Mouse (Mus musculus): Measurements from ENCODE around the gene U2af2.
"Not testable (repeated sequence)": the region's sequence is repeated elsewhere in the genome, so short reads cannot be mapped to it uniquely, and the experiment has no call there.

U2af2 gene

DNA sequence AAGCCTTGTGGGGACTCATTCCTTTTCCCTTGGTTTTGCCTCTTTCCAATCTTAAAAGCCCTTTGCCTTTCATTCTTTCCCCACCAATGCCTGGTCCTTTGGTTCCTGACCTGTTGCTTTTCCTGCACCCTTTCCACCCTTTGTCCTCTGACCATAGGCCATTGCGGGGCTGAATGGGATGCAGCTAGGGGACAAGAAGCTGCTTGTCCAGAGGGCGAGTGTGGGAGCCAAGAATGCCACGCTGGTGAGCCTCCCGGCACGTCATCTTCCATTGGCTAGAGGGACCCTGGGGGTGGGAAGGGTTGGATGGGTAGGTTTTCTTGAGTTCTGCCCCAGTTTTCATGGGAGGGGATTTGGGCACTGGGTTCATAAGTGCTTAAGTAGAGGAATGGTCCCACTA, 13.0 kb downstream of the U2af2 start:
- no peak for DNase-seq (ENCODE audit: low spot score)

DNA sequence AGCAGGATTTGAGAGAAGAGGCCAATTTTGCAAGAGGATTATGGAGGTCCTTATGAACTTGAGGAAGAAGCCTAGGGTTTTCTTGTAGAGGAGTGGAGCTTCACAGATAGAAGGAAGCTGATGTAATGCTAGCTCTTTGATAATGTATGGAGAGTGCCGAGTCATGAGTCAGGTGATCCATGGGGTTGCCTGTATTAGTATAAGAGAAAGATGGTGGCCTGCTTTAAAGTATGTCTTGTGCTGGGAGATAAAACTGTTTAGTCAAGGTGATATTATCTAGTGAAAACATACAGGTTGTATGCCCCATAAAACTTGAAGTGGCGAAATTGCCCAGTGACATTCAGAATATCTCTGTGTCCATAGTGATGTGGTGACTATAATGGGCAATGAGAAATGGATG, 15.0 kb downstream of the U2af2 start:
- no peak for DNase-seq (ENCODE audit: low spot score)

DNA sequence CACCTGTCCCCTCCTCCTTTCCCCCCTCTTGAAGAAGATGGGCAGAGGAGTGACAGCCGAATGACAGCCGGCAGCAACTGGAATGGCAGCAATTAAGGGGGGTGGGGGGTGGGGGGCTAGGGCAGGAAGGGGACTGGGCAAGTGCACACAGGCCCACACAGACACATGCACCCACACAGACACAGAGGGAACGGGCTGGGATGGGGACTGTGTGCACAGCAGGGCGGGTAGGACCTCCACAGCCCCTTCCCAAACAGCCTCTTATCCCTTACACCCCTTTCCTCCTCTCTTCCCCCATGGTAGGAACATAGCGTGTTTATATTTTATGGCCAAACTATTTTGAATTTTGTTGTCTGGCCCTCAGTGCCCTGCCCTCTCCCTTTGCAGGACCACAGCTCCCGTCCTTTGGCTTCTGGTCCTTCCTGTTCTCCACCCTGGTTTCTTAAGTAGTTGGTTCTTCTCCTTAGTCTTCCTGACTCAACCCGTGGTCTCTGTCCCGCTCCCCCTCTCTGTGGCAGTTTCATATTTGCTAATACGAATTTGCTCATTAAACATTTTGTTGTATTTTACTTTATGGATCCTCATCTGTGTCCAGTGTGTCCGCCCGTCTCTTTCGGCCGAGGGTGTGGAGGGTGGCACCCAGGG, 17.5 kb downstream of the U2af2 start:
- not testable (repeated sequence) for DNase-seq (ENCODE audit: low spot score)

DNA sequence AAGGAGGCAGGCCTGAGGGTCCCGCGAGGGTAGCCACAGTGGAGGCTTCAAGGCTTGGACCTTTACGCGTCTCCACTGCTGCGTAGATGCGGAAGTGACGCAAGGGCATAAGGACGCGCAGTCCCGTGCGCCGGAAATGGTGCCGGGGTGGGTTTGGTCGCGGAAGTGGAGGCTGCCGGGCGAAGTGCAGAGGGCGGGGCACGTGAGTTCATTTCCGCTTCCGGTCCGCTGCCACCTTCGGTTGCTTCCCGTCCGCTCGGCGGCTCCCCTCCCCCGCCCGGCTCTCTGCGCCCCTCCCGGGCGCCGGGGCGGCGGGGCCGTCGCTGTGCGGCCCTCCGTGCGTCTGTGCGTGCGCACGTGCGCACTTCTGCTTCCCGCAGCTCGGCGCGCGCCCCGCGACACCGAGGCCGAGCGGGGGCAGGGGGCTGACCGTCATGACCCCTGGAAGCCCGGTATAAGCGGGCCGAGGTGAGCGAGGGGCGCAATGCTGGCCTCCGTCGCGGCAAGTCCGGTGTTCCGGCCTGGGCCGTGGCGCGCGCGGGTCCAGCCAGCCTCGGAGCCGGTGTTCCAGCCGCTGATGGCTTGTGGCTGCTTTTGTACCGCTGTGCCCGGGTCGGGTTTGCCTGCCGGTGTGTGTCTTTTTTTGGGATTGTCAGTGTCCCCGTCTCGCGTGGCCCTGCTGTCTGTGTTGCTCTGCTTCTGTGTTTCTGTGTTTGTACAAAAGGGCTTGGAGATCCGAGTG, 18.2 kb downstream of the U2af2 start, which contains the start of gene Epn1:
Gene Epn1 (plus strand): TSS at position 226 of the 742 bp plus-strand sequence.
- peak; percentile 84 for DNase-seq (ENCODE audit: low spot score)

DNA sequence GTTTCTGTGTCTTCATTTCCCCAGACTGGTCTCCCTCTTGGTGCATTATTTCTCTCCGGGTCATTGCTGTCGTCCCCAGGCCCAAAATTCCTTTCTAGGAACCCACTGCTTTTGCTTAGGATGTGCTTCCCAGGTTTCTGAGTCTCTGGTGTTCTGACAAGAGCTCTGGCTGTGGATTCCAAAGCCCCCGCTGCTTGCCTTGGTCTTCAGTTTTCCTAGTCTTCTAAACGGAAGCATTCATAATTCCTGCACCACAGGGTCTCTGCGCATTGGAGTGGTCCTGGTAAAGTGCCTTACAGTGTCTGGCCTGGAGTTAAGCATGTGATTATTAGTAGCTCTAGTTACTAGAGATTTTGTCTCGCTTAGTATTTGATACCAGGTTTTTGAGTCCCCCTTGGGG, 18.9 kb downstream of the U2af2 start:
- DNase-seq (ENCODE audit: low spot score): no peak

DNA sequence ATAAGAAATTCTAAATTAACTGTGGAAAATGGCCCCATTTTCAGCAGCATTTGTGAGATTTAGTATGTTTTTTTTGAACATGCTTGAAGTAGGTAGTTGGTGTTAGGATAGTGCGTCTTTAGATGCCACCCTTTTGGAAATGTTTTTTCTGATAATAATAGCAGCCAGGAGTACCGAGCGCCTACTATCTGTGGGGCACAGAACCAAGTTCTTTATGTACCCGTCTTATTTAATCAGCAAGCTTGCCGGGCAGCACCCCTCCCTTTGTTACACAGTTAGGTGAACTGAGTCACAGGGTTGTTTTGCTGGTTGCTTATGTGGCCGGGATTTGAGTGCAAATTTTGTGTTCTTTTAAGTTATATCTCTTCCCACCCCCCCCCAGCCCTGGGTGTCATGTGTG, 19.3 kb downstream of the U2af2 start:
- no peak for DNase-seq (ENCODE audit: low spot score)

DNA sequence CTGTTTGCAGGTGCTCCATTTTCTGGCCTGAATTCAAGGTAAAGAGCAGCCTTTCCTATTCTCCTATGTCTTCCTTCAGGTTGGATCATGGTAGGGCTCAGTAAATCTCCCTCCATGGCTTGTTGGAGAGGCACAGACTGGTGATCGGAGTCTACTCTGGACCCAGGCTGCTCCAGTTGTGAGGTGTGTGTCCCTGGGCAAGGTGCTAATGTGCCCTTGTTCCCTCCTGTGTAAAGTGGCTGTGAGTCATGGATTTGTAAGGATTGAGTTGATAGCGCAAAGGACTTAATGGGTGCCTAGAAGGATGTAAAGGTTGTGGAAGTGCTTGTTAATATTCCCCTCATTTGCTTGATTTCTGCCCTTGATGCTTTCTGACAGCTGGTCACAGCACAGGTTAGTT, 20.0 kb downstream of the U2af2 start:
- DNase-seq (ENCODE audit: low spot score): no peak

DNA sequence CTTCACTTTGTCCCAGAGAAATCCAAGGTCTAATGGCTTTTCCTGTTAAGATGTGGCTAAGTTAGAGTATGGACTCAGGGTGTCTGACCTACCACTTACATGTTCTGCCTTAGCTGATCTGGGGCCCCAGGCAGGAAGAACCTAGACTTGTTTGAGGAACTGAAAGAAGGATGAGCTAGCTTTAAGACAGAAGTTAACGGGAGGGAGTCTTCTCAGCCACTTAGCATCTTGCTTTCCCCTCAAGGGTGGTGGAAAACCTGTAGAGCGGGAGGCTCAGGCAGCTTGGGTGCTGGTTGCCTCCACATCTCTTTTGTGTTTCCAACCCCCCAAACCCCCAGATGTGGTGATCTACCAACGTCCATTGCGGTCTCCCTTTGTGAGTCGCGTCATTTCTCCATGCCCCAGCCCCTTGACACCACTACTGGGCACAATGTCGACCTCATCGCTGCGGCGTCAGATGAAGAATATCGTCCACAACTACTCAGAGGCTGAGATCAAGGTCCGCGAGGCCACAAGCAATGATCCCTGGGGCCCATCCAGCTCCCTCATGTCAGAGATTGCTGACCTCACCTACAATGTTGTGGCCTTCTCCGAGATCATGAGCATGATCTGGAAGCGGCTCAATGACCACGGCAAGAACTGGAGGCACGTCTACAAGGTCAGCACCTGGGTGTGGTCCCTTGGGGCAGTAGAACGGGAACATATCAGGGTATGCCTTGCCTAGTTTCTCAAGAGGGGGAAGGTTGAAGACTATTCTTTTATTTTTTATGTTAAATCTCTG, 21.6 kb downstream of the U2af2 start:
- no peak for DNase-seq (ENCODE audit: low spot score)

DNA sequence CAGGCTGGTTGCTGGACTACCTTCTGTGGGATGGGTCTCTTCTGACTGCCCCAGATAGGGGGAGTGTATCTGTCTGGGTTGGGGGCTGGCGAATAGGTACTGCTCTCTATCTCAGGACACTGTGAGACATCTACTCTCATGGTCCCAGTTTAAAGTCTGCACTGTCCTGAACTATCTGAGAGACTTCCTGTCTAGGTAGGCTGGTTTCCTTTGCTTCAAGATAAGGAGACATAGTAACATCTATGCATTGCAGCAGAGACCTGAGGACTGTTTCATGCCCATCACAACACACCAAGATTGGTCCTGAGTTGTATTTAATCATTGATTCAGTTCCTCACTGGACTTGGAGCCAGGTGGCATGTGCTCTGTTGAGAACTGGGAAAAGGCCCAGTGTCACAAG, 23.6 kb downstream of the U2af2 start:
- no peak for DNase-seq (ENCODE audit: low spot score)

DNA sequence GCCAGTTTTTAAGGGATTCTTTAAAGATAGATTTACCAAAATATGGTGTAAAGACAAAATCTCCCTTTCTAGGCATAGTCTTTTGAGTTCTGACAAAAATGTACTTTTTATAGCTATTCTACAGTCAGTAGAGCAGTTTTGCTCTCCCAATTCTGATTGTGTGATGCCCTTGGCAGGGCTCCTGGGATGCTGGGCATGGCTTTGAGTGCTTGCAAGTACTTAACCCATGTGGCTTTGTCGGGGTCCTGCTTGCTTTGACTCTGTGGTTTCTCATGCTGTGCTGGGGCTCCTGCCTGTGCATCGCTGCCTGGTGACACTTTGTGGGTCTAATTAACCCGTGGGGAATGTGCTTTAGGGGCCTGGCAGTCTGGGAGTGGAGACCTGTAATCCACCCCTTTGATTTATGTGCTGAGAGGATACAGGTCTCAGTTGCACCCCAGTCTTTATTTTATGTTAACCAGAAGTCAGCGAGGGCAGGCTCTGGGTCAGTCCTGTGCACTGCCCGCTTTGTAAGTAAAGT, 25.0 kb downstream of the U2af2 start:
- no peak for DNase-seq (ENCODE audit: low spot score)

DNA sequence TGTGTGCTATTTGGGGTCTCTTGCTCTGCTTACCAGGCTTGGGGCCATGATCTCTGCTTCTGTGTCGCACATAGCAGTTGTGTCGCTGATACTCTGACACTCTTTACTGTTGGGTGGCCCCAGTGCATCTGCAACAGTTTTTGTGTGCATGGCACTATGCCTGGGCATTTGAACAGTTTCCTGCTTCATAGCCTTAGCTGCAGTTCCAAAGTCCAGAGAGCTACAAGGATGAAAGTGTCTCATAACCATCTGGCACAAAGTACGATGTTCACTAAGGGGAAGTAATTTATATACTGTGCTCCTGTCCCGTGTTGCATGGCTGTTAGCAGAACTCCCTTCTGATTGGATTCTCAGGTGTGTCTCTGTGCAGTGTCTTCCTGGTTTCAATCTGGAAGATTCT, 25.9 kb downstream of the U2af2 start:
- DNase-seq (ENCODE audit: low spot score): no peak

DNA sequence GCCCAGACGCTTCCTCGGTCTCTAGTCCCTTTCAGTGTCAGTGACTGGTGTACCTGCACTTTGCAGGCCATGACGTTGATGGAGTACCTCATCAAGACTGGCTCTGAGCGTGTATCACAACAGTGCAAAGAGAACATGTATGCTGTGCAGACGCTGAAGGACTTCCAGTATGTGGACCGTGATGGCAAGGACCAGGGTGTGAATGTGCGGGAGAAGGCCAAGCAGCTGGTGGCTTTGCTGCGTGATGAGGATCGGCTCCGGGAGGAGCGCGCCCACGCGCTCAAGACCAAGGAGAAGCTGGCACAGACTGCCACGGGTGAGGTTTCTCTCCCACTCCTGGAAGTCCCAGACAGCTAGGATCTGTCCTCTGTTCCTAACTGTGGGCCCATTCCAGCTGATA, 27.9 kb downstream of the U2af2 start:
- no peak for DNase-seq (ENCODE audit: low spot score)

DNA sequence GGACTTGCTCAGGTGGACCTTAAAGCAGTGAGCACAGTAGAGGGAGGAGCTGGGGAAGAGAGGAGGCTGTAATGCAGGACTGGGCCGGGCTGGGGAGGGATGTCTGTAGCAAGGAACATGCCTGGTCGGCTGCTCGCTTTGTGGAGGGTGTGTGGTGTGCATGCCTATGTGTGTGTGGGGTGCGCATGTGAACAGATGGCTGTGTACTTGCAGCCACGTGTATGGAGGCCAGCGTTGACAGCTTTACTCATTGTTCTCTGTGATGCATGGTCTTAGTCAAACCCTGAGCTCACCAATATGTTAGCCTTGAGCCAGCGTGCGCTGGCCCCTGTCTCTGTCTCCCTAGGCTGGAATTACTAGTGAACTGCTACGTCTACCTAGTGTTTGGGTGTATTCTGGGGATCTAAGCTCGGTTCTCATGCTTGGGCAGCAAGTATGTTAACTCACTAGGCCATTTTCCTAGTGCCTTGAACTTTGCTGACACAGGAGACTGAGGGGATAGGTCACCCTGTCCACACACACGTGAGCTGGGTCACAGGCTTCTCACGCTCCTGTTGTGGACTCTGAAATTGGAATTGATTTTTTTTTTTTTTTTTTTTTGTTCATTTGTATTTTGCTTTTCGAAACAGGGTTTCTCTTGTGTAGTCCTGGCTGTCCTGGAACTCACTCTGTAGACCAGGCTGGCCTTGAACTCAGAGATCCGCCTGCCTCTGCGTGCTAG, 29.2 kb downstream of the U2af2 start:
- no peak for DNase-seq (ENCODE audit: low spot score)

DNA sequence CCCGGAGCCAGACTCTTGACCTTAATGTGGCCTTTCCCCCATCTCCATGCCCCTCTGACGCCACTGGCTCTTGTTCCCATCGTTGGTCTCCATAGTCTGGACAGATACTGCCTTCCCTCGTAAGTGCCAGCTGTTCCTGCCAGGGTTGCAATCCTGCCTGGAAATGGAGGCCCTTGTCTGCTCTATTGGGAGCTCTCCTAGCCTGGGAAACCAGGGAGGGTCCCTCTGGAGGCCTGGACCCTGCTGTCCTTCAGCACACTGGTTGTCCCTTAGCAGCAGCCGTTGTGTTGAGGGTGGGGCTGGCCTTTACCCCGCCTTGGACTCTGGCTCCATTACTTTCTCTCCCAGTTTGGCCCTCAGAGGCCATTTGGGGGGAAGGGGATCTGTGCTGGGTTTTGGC, 30.4 kb downstream of the U2af2 start:
- DNase-seq (ENCODE audit: low spot score): no peak

DNA sequence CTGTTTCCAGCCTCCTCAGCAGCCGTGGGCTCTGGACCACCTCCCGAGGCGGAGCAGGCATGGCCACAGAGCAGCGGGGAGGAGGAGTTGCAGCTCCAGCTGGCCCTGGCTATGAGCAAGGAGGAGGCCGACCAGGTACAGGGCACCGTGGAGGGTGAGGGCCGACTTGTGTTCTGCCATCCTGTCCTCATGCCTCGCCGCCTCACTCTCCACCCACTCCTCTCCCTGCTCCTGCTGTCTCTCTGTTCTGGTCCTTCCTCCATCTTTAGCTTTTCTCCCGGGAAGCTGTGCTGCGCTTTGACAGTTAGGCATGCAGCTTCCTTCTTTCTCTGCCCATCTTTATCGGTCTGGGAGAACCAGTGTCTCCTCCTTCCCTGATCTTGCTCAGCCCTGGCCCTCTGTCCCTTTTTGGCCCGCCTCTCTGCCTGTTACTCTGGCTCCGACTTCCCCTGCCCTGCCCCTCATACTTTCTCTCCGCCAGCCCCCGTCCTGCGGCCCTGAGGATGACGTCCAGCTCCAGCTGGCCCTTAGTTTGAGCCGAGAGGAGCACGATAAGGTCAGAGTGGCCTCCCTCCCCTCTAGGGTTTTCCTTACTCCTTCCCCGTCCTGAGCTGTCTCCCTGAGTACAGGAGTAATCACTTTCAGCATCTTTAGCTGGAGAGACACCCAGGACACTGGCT, 31.0 kb downstream of the U2af2 start:
- no peak for DNase-seq (ENCODE audit: low spot score)

DNA sequence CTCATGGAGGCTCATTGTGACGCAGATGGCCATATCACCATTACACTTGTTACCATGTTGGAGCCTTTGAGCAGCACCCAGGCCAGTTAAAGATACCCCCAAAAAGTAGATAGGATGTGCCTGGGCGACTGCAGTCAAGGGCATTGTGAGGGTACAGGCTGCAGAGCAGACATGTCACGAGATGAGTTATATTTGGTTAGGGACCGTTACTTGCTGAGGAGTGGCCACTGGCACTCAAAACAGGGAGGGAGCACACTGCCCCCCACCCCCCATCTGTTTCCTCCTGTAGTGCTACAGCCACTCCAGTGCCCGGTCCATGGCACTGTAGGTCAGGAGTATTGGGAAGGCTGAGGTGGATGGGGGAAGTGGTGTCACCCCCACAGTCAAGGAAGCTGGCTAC, 36.8 kb downstream of the U2af2 start:
- DNase-seq (ENCODE audit: low spot score): no peak

DNA sequence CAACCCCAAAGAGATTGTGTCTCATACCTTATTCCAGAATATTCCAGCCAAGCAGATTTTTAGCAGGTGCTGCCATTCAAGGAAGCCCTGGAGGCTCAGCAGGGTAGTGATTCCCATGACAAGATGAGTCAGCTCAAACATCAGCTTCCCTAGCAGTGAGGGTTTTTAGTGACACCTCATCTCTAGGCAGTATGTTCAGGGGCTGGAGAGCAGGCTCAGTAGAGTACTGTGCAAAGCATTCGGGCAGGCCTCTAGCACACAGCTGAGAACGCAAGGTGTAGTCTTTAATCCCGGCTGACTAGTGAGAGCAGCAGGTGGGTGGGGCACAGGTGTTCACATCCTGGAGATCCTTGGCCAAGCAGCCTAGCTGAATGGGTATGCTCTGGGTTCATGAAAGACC, 37.9 kb downstream of the U2af2 start:
- DNase-seq (ENCODE audit: low spot score): no peak

DNA sequence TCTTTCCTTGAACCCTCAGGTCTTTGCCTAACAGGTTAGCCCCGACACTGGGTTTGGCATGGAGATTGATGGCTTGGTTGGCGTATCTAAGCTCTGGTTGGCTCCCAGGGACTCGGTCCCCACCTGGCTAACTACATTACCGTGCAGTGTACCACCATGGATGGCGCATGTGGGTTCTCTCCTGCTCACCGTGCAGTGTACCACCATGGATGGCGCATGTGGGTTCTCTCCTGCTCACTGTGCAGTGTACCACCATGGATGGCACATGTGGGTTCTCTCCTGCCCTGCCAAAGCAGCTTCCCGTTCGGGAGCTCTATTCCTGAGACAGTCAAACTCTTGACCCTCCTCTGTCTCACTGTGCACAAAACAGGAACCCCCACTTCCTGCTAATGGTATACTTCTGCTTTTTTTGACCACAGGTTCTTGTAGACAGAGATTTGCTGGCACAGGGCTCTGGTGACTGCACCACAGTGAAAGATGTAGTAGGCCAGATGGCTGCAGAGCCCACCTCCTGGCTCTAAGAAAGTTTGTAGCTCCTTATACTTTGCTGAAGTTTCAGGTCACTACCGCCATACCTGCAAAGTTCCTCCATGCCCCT, 39.2 kb downstream of the U2af2 start:
- no peak for DNase-seq (ENCODE audit: low spot score)

DNA sequence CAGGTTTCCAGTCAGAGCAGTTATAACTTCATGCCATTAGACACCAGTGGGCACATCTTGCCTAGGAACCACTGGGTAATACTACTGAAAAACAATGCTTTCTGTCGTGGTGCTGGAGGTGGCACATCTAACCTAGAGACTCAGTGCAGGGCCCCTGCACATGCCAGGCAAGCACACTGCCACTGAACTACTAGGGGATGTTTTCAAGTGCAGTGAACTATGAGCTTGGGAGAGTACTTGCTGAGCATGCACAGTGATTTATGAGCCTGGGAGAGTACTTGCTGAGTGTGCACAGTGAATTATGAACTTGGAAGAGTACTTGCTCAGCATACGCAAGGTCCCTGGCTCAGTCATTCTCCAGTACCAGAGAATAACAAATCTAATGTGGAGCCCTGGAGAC, 40.6 kb downstream of the U2af2 start:
- DNase-seq (ENCODE audit: low spot score): no peak

DNA sequence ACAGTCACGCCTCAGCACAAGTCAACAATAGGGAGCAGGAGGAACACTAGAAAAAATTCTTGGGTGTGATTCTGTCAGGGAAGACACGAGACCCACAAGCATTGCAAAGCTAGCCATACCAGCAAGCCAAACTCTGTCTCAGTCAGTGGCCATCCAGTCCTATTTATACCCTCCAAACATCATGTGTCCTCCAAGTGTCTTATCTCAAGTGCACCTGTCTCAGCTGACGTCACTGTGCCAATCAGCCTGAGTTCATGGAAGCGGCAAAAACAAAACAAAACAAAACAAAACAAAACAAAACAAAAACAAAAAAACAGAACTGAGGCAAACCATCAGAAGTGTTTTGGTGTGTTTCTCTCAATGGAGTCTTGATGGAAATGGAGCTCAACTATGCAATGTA, 46.3 kb downstream of the U2af2 start:
- no peak for DNase-seq (ENCODE audit: low spot score)

DNA sequence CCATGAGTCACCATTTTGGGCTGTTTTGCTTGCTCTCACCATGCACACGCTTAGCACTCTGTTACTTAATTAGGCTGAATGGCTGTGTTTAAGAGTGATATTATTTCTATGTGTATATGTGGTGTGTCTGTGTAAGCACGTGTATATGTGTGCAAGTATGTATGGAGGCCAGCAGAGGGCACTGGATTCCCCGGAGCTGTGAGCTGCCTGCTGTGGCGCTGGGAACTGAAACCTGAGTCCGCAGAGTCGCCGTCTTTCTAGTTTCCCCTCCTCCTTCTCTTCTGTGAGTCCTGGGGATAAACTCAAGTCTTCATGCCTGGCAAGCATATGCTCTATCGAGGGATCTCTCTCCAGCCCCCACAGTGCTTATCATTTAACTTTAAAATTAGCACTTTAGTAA, 47.4 kb downstream of the U2af2 start:
- no peak for DNase-seq (ENCODE audit: low spot score)

All from urinary bladder, postnatal 10 days (tissue).